Mouse (Mus musculus): Measurements from ENCODE around the gene C530008M17Rik.

The C530008M17Rik gene

GRCm38 (mm10) chr5:76656212-76656611 lies at the start of gene C530008M17Rik:
Gene C530008M17Rik, plus strand, starts transcription at chr5:76656512.
- DNase-seq (ENCODE audit: low spot score in 2 of 2) = no peak

GRCm38 (mm10) chr5:76609702-76610370 lies 46.5 kb upstream of the C530008M17Rik start:
- DNase-seq (ENCODE audit: low spot score in 2 of 2) = no peak

GRCm38 (mm10) chr5:76612867-76613499 lies 43.3 kb upstream of the C530008M17Rik start:
- no peak for DNase-seq (ENCODE audit: low spot score in 2 of 2)

GRCm38 (mm10) chr5:76615276-76615675 lies 41.0 kb upstream of the C530008M17Rik start:
- DNase-seq (ENCODE audit: low spot score in 2 of 2) = no peak

GRCm38 (mm10) chr5:76616196-76616747 lies 40.0 kb upstream of the C530008M17Rik start:
- DNase-seq (ENCODE audit: low spot score in 2 of 2) = no peak

GRCm38 (mm10) chr5:76618750-76619149 lies 37.6 kb upstream of the C530008M17Rik start:
- DNase-seq (ENCODE audit: low spot score in 2 of 2) = no peak

- DNase-seq (ENCODE audit: low spot score in 2 of 2) = no peak
These were observed 32.6 kb upstream of the C530008M17Rik start for GRCm38 (mm10) chr5:76623759-76624158.

GRCm38 (mm10) chr5:76627770-76628169 lies 28.5 kb upstream of the C530008M17Rik start:
- no peak for DNase-seq (ENCODE audit: low spot score in 2 of 2)

GRCm38 (mm10) chr5:76634012-76634411 lies 22.3 kb upstream of the C530008M17Rik start:
- DNase-seq (ENCODE audit: low spot score in 2 of 2) = no peak

- no peak for DNase-seq (ENCODE audit: low spot score in 2 of 2)
These were observed 20.7 kb upstream of the C530008M17Rik start for GRCm38 (mm10) chr5:76635592-76635991.

GRCm38 (mm10) chr5:76642076-76642475 lies 14.2 kb upstream of the C530008M17Rik start:
- no peak for DNase-seq (ENCODE audit: low spot score in 2 of 2)

GRCm38 (mm10) chr5:76644234-76644633 lies 12.1 kb upstream of the C530008M17Rik start:
- DNase-seq (ENCODE audit: low spot score in 2 of 2) = no peak

- DNase-seq (ENCODE audit: low spot score in 2 of 2) = no peak
These were observed 11.0 kb upstream of the C530008M17Rik start for GRCm38 (mm10) chr5:76645091-76645868.

GRCm38 (mm10) chr5:76649897-76650296 lies 6.4 kb upstream of the C530008M17Rik start:
- DNase-seq (ENCODE audit: low spot score in 2 of 2) = no peak

- DNase-seq (ENCODE audit: low spot score in 2 of 2) = no peak
These were observed 5.1 kb upstream of the C530008M17Rik start for GRCm38 (mm10) chr5:76651151-76651725.

GRCm38 (mm10) chr5:76657245-76658083 lies 1.2 kb downstream of the C530008M17Rik start:
- peak in 1 of 2 experiments; percentile 23 for DNase-seq (ENCODE audit: low spot score in 2 of 2)

- peak in 1 of 2 experiments; percentile 5 for DNase-seq (ENCODE audit: low spot score in 2 of 2)
These were observed 2.0 kb downstream of the C530008M17Rik start for GRCm38 (mm10) chr5:76658084-76658934.

GRCm38 (mm10) chr5:76659958-76660635 lies 3.8 kb downstream of the C530008M17Rik start:
- DNase-seq (ENCODE audit: low spot score in 2 of 2) = no peak

GRCm38 (mm10) chr5:76661310-76661709 lies 5.0 kb downstream of the C530008M17Rik start:
- no peak for DNase-seq (ENCODE audit: low spot score in 2 of 2)

Measured in thymus, postnatal 10 days (tissue).